Mouse (Mus musculus): ENCODE measurements around the gene Agap1.

The Agap1 gene

DNA sequence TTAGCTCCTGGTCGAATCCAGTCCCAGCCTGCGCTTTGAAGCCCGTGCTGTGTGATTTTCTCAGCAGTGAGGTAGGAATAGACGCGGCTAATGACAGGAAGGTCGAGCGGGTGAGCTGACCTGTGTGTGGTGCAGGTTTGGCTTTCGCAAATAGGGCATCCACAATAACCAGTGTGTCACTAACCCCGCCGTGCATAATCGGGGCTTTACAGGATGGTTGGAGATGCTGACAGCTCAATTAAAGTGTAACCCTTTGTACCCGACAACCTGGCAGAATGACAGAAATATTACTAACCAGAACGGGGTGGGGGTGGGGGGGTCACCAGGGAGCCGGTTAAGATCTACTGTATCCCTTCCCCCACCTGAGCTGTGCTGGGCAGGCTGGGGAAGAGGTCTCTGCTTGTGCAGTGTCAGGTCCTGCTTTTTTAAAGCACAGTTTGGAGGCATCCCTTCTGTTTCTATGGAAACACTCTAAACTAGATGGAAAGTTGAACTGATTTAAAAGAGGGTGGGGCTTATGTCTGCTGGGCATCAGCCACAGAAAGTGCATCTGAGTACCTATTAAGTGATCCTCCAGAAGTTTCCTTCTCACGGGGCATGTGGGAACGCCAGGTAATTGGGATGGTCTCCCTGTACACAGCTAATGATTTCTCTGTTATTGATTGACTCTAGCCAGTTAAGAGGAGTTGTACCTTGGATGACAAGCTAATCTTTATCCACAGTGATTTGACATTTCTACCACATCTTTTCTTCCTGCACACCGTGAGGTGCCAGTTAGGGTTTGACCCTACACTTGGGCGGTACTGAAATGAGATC, 259.8 kb downstream of the Agap1 start:
- no peak for DNase-seq (ENCODE audit: low spot score)

DNA sequence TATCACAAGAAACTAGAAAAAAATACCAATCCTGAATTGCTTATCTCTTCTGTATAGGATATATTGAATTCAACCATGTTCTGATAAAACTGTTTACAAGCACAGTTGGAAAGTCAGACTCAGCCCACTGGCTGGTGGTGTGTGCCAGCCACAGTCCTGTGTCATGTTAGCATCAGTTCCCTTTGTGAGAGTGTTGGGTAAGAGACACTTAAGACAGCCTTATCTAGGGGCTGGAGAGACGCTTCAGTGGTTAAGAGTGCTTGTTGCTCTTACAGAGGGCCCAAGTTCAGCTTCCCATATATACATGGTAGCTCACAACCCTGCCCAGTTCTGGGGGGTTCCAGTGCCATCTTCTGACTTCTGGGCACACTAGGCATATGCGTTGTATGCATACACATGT, 261.6 kb downstream of the Agap1 start:
- no peak for DNase-seq (ENCODE audit: low spot score)

DNA sequence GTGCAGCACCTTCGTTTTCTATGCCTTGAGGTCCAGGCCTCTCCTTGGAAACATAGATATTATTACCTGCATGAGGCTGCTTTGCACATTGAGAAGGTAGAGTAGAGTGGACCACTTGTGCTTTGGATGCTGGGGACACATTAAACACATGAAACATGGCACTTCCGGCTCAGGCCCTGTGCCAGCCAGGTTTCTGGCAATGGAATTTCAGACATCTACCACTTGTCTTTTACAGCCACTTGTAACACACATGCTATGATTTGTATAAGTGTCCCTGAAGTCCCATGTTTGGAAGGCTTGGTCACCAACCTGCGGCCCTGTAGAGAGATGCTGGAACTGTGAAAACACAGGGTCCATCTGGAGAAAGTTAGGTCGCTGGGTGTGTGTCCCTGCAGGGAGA, 262.5 kb downstream of the Agap1 start:
- DNase-seq (ENCODE audit: low spot score) = no peak

DNA sequence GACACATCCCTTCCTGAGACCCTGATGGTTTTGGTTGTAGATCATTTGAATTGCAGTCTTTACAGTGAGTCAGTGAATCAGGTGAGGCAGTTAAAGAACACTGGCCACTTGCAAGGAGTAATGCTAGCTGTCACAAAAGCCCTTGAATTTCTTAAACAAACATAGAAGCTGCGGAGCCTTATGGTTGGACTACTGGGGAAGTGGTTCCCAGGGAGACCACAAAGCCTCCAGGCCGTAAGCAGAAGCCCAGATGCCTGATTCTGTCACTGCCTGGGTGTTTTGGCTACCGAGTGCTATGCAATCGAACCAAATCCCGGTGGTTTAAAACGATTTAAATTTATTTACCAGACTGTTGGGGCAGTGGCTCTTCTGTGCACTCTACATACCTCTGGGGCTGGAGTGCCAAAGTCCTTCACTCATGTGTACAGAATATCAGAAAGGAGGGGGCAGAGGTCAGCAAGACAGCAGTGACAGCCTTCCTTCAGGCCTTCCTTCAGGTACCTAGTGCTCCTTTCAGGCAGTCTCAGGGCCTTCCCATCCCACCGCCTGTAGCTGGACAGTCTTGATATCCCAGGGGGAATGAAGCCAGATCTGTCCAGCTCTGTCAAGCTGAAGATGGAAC, 264.3 kb downstream of the Agap1 start:
- no peak for DNase-seq (ENCODE audit: low spot score)

DNA sequence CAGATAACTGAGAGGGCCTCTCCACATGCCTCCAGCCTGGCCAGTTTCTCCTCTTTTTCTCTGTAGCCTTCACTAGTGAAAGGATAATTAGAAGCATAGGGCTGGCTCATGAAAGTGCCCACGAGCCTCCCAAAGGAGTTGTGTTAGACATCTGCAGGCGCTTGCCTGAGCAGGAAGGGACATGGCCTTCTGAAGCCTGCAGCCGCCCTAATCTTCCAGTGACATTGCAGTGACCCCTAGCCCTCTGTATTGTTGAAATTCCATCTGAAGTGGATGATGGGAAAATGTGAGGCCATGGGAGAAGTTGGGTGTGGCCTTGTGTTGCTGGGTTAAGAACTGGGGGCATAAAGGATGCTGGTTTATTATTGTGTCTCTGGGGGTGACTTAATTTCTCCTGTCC, 269.5 kb downstream of the Agap1 start:
- no peak for DNase-seq (ENCODE audit: low spot score)

DNA sequence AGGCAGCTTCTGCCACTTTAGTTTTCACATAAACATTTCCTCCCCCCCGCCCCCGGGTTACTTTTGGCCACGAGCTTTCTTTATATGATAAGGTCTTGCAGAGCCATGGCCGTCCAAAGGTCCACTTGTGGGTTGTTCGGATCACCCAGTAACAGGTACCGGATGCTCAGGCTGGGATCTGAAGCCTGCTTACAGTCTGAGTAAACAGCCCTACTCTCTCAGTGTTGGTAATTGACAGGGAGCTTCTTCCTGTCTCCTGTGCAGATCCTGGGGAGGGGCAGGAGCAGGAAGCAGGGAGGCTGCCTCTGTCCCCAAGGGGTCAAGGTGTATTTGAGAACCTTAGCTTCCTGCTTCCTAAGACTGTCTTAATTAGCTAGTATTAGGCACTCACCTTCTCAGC, 269.9 kb downstream of the Agap1 start:
- no peak for DNase-seq (ENCODE audit: low spot score)

DNA sequence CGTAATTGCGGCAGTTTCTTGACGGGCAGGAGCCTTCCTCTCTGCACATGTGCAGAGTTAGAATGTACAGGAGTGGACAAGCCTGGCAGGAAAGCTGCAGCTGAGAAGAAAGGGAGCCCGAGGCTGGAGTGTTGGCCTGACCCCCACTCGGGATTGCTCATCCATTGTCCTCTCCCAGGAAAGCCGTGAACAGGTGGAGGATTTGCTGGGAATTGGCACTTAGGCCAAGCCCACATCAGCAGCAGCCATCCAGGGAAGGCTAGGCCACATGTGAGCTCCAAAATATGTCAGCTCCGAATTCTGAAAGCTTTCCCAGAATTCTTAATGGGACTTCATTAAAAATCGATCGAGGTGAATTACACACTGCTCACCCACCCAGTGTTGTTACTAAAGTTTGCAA, 270.4 kb downstream of the Agap1 start:
- DNase-seq (ENCODE audit: low spot score) = no peak

DNA sequence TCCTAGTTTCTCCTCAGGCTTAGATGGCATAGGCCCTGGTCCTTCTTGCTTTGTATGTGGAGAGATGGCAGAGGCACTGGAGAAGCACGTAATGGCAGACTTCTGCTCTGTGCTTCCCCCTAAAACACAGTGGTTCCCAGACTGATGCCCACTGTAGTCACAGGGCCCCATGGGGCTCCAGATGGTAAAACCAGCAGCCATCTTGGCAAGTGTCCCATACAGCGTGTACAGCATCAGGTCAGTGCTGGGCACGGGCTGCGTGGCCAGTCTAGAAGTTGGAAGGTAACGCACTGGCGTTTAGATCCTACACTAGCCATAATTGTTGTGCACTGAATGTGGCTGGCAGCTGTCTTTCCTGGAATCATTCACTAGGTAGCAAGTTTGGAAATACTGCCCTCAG, 273.9 kb downstream of the Agap1 start:
- DNase-seq (ENCODE audit: low spot score) = no peak

DNA sequence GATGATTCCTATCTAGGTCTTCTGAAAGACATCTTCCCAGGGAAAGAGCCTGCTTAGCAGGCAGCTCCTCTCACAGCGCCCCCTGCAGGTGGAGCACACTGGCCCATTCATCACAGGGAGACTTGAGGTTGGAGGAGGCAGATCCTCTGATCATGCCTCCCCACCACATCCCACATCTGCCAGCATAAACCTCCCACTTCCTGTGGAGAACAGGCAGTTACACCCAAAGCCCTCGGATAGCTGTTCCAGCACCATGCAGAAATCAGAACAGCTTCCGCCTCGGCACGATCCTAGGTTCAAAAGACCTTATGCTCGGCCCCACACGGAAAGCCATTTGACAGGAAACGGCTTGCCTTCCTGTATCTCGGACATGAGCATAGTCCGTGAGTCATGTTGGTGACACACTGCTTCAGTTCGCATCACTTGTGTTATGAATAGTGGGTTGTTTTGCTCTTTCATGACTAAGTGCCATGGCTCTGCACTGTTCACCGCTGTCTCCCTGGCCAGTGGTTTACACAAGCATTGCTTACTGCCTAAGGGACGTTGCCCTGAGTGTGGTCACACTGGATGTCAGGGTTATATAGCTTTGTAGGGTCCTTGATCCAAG, 276.1 kb downstream of the Agap1 start:
- no peak for DNase-seq (ENCODE audit: low spot score)

DNA sequence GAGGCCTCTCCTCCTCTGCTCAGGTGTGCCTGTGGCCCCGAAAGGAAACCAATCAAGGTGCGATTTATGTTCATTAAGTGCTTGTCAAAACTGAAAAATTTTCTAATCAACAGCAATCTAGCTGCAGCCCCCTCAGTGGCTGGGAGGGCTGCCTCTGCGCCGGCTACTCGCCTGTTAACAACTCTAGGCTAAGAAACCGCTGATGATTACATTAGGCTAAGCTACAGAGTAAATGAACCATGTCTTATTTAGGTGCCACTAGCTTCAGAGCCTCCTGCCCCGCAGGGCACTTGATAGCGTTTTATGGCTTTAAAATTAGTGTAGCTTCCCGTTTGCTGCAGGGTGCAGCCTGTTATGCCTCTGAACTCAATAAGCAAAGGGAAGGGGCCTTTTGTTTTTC, 279.8 kb downstream of the Agap1 start:
- no peak for DNase-seq (ENCODE audit: low spot score)

DNA sequence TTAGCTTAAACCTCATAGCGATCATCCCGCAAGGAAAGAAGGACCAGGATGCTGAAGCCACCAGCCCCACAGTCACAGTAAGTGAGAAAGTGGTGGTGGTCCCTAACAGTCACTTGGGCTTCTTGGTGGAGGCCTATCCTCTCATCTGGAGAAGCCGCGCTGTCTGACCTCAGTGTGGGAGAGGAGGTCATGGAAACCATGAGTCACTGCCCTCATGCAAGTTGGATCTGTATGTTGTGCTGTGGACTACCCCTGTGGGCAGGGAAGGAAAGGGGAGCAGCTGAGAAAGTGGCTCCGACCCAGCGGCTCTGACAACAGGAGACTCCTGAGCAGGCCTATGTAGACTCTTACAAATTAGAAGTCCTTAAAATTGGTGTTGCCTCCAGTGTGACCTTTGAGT, 280.5 kb downstream of the Agap1 start:
- no peak for DNase-seq (ENCODE audit: low spot score)

DNA sequence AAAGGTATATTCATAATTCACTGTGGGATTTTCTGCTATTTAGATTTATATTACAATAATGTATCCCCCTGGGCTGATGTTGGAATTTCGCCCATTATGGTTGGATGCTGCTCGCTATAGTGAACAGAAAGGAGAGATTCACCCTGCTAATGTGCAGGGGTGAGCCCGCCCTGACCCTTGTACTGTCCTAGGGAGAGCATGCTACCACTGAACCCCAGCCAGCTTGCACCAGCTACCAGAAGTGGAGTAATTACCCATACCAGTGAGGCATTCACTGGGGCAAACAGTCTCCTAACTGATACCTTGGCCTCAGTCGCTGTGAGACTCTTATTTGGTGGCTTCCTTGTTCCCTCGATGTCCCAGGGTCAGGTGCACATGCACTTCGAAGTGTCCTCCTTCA, 281.4 kb downstream of the Agap1 start:
- DNase-seq (ENCODE audit: low spot score) = no peak

DNA sequence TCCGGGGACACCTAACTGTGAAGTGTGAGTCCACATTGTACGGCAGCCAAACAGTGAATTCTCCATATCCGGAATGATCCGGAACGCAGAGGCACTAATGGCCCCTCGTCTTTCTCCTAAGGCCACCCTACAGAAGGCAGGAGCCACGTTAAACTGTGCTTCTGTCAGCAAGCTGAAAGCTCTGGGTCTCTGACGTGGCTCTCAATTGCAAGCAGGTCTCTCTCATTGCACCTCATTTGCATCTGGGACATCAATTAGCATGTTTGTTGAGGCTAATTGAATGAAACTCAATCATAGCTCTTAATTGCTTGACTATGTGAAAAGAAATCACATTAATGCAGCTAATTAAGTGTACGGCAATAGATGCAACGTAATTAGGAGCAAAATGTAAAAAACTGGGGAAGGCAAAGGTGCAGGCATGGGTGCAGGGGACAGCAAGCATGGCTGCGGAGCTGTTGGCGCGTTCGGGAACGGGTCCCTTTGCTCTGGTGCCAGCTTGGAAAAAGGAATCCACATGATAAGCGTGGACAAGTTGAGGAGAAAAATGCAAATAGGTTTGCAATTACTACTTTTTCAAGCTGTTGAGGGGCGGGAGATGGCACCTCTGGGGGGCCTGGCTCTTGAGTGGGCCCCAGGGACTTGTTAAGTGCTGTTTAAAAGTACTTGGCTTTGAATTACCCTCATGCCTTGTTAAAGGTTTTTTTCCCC, 284.6 kb downstream of the Agap1 start:
- no peak for DNase-seq (ENCODE audit: low spot score)

DNA sequence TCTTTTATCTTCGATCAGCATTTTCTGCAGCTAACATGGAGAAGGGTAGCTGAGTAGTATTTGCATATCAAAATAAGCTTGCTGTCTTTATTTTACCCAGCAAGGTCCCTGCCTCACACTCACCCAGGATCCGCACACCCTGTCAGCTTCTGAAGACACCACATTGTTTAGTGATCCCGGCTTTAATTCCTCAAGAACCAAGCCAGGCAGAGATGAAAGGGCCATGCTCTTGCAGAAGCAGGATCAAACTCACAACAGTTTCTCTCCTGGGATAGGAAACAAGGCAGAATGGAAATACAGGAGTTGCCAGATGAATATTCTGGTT, 285.1 kb downstream of the Agap1 start:
- DNase-seq (ENCODE audit: low spot score) = no peak

DNA sequence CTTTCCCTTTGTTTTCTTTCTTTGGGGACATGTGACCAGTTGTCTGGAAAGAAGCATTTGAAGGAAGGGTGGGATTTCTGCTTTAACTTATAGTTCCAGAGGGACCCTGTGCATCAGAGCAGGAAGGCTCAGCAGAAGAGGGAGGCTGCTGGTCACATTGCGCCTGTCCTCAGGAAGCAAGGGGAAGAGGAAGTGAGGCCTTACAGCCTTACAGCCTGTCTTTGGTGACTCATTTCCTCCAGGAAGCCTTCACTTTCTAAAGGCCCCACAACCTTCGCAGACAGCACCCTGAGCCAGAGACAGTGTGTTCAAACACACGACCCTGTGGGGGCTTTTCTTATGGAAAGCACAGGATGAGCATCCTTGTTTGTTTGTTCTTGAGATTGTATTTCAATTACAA, 287.8 kb downstream of the Agap1 start:
- DNase-seq (ENCODE audit: low spot score) = no peak

DNA sequence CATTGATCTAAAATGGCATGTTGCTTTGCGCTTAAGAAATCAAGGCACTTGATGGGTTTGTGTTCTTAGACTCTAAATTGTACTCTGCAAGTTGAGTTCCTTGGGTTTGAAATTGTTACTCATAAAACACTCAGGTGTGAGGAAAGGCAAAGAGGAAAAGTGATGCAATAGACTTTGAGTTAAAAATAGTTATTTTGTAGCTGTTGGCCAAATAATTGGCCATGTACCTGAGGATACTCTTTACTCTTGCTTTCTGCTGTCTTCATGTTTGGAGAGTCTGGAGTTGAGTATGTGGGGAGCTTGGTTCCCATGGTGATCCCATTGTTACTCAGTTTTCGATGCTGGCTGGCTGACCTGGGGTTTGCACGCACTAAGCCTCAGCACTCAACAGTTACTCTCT, 291.6 kb downstream of the Agap1 start:
- DNase-seq (ENCODE audit: low spot score) = no peak

DNA sequence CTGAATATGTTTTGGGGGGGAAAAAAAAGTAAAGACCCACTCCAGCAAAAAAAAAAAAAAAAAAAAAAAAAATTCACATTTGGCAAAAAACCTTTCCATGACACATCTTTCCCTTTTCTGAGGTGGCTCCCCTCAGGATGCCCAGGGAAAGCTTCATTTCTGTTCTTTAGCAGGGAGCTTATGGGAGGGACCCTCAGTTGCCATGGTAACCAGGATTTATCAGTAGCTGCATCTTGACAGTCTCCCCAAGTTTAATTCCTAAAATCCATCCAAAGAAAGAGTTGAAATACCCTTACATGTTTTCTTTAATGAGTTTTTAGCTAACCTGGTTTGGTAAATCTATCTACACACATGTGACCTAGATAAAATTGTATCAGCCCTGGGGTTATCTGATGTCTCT, 295.1 kb downstream of the Agap1 start:
- no peak for DNase-seq (ENCODE audit: low spot score)

DNA sequence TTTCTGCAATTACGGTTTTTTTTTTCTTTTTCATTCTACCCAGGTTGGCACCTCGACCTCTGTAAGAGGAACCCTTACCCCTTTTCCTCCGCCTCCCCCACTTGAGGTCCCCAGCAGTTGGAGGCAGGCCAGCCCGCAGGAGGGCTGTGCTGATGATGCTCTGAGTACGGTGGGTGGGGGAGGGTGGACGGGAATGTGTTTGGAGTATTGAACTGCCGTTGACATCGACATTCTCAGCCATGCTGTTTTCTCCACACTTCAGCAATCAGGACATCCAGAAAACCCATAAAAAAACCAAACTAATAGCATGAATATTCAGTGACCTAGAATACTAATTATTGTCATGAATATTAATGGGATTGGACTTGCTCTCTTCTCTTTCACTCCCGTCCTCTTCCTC, 295.9 kb downstream of the Agap1 start:
- DNase-seq (ENCODE audit: low spot score) = no peak

DNA sequence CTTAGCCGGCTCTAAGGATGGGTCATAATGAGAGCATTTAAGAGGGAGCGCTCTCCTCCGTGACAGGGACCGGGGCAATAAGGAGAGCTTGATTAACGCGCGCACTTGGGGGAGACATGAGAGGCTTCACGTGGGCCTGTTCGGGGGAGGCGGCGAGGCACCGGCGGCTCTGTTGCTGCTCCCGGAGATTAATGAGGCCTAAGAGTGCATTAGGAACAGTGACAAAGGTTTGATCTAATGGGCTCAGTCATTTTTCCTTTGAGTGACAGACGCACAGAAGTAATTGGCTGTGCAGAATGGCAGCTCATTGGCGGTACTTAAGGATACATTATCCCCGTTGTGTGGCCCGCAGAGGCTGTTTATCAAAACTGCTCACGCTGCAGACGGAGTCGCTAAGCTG, 296.3 kb downstream of the Agap1 start:
- no peak for DNase-seq (ENCODE audit: low spot score)

DNA sequence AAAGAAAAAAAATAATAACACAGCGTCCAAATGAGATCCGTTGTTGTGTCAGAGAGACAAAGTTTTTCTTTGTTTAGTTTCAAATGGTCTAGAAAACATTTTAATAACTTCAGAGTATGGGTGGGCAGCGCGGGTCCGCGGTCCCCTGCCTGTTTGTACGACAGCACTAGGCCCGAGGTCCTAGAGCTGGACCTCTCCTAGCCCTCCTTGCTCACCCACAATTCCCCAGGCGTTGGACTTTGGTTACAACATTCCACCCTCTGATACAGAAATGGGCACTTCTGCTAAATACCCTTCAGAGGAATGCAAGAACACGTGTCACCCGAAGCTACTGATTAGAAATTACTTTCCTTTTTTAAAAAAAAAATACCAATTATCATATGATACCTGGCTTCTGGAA, 296.7 kb downstream of the Agap1 start:
- DNase-seq (ENCODE audit: low spot score) = no peak

DNA sequence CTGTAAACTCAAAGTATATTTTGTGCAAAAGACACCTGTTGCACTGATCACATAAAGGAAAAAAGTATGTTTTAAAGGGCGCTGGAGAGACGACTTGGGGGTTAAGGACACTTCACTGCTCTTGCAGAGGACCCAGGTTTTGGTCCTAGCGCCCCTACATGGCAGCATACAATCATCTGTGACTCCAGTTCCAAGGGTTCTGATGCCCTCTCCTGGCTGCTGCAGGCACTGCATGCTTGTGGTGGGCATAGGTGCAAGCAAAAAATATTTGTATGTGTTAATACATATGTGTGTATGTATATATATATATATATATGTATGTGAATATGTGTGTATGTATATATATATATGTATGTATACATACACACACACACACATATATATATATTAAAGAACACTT, 298.1 kb downstream of the Agap1 start:
- no peak for DNase-seq (ENCODE audit: low spot score)

DNA sequence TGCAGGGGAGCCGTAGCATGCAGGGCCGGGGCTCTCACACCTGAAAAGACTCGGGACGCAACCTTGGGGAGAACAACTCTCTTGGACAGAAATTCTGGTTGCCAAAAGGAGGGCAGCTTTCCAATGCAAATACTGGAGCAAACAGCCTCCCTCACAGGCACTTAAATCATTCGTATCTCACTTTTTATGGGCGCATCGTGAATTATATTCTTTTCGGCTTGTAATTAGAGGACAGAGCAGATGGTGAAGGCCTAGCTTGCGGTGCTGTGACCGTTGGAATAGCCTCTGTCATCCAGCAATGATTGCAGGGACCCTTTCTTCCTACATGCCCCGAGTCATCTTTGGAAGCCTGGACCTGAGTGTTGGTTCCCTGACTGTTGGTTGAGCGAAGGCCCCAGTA, 300.8 kb downstream of the Agap1 start:
- DNase-seq (ENCODE audit: low spot score) = no peak

DNA sequence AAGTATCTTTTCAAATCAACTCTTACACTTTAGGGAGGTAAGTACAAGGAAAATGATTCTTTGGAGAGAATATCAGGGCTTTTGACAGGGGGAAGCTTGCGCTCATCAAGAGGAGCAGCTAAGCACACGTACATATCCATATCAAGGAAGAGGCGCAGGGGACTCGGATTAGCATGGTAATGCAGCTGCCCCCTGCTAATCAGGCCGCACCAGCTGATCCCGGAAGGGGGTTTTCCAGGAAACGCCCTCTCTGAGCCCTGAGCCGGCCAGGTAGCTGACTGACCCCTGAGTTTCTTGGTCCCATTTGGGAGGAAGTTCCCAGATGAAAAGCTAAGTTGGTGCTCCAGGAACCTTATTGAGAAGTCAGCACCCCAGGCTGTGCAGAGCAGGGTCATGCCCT, 301.8 kb downstream of the Agap1 start:
- no peak for DNase-seq (ENCODE audit: low spot score)
